Mouse (Mus musculus) spleen, adult 10 weeks (tissue): Measurements from ENCODE around the gene Folr2. TPM values are rescaled to one million over a fixed set of nuclear protein-coding genes. Genes with fewer than 3 reads are reported as not detected.

Experiments
- polyA plus RNA-seq: library from polyadenylated mRNA; stranded (reverse); fragments of 350-450 nt; fragmentation: Illumina TruSeq; extraction: RNeasy Lipid Tissue Mini Kit (QIAGEN cat#74804); gene quantifications from one replicate; pipeline ENCODE4 v1.2.3, GENCODE M21; 2015; ENCODE audit warnings: low replicate concordance; ENCODE audit not compliant: insufficient read depth

Folr2 gene
- polyA plus RNA-seq, result 0.70 TPM

GRCm38 (mm10) chr7:101857094-101857493 lies at the start of gene Folr2:
Gene Folr2, minus strand, starts transcription at chr7:101857194.

DNA sequence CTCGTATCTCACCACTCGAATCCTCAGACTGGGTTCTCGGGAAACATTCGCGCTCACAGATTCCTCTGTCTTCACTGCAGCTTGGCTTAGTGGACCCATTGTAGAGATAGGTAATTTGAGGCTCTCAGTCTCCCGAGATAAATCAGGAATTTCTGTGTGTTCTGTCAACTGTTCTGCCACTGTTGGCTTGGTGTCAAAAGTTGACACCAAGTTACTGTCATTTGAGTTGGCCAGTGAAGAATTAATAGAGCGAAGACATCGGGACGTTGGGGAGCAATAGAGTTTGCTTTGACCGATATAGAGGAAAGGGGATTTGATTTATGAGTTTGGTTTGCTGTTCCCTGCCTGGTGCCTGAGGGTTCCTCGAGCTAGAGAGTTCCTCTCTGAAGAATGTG lies 49.3 kb upstream of the Folr2 start, which contains the start of gene Tomt:
Tomt (minus strand) TSS at position 73 of the 395 bp plus-strand sequence.

GRCm38 (mm10) chr7:101905561-101906286 lies 48.7 kb upstream of the Folr2 start, which contains the start of gene Lamtor1:
Gene Lamtor1, plus strand, starts transcription at chr7:101905904.

GRCm38 (mm10) chr7:101870629-101871028 lies 13.6 kb upstream of the Folr2 start, which contains the start of gene Folr1:
Gene Folr1, minus strand, starts transcription at chr7:101870788.

DNA sequence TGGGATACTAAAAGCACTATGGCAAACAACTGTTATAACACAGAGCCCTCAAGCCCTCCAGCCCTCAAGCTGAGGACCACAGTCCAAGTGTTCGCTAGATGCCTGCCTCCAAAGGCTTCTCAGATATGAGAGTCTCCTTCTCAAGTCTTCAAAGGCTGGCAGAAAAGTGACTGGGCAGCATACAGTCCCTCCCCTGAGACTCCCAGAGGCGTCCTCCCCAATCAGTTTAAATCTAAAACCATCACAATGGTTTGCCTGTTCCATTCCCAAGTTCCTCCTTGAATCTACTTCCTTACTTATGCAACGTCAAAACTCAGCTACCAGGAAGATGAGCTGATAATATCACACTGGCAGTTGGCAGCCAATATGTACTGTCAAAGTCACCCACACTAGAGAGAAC lies 6.4 kb upstream of the Folr2 start, which contains the start of gene Anapc15:
Anapc15 (plus strand) TSS at position 301 of the 400 bp plus-strand sequence.

GRCm38 (mm10) chr7:101837606-101838471 lies 19.2 kb downstream of the Folr2 start, which contains the start of gene Inppl1:
Gene Inppl1, minus strand, starts transcription at chr7:101838229.

GRCm38 (mm10) chr7:101817861-101818401 lies 39.1 kb downstream of the Folr2 start, which contains the start of gene Phox2a:
Gene Phox2a, plus strand, starts transcription at chr7:101818313.

Other genes starting within 250 kb of the Folr2 start
- 10.1 TPM for gene Clpb, start 193.6 kb downstream of the Folr2 start, polyA plus RNA-seq
- gene Phox2a, start 38.9 kb downstream of the Folr2 start, polyA plus RNA-seq, result not detected
- gene Inppl1, start 19.0 kb downstream of the Folr2 start, polyA plus RNA-seq, result 22.2 TPM
- gene Anapc15, start 6.5 kb upstream of the Folr2 start, polyA plus RNA-seq, result 54.4 TPM
- not detected for gene Folr1, start 13.6 kb upstream of the Folr2 start, polyA plus RNA-seq
- gene Lamtor1, start 48.7 kb upstream of the Folr2 start, polyA plus RNA-seq, result 50.3 TPM
- not detected for gene Tomt, start 49.2 kb upstream of the Folr2 start, polyA plus RNA-seq
- gene Lrrc51, start 76.7 kb upstream of the Folr2 start, polyA plus RNA-seq, result 3.0 TPM
- 165 TPM for gene Numa1, start 76.9 kb upstream of the Folr2 start, polyA plus RNA-seq
- 37.4 TPM for gene Il18bp, start 161.5 kb upstream of the Folr2 start, polyA plus RNA-seq
- 23.6 TPM for gene Rnf121, start 208.3 kb upstream of the Folr2 start, polyA plus RNA-seq
- gene Xndc1, start 208.3 kb upstream of the Folr2 start, polyA plus RNA-seq, result 54.1 TPM
- gene Xntrpc, start 208.5 kb upstream of the Folr2 start, polyA plus RNA-seq, result 1.5 TPM
- gene Trpc2, start 225.9 kb upstream of the Folr2 start, polyA plus RNA-seq, result not detected
- not detected for gene Art1, start 244.5 kb upstream of the Folr2 start, polyA plus RNA-seq